Mouse (Mus musculus) neural tube, embryonic 15.5 days (tissue): ENCODE measurements at regions not wholly inside any gene's neighbourhood (a gene's known extent, or its start where the extent isn't known, plus 50 kb on each side); places are given as distances from the start of the nearest gene placed in this dataset.
A peak's percentile ranks its signal among the peaks of the same experiment; 100 is the strongest.

Source experiments
- ATAC-seq: fragments of 200-750 bp; cut with Nextera tagmentation; 2 replicates; pipeline ENCODE4 v1.8.0; 2017; ENCODE audit warnings: mild to moderate bottlenecking, moderate TSS enrichment, moderate library complexity; ENCODE audit not compliant: low FRiP score
- H3K27ac ChIP-seq: fragments of 300-500 bp; sonication (generic); replicated peaks from 2 replicates; pipeline ENCODE4 v1.5.1; 2015; ENCODE audit warnings: mild to moderate bottlenecking, inconsistent platforms
- H3K27me3 ChIP-seq: fragments of 300-500 bp; sonication (generic); replicated peaks from 2 replicates; pipeline ENCODE4 v1.6.1; 2015; ENCODE audit warnings: inconsistent platforms
- H3K36me3 ChIP-seq: fragments of 300-500 bp; sonication (generic); 2 replicates; pipeline ENCODE4 v1.6.1; 2015; ENCODE audit warnings: inconsistent platforms
- H3K4me1 ChIP-seq: fragments of 300-500 bp; sonication (generic); 2 replicates; pipeline ENCODE4 v1.6.1; 2015; ENCODE audit warnings: inconsistent platforms
- H3K4me2 ChIP-seq: fragments of 300-500 bp; sonication (generic); 2 replicates; pipeline ENCODE4 v1.6.1; 2015; ENCODE audit warnings: inconsistent platforms, mild to moderate bottlenecking, moderate library complexity
- H3K4me3 ChIP-seq: fragments of 300-500 bp; sonication (generic); replicated peaks from 2 replicates; pipeline ENCODE4 v1.5.1; 2015; ENCODE audit warnings: mild to moderate bottlenecking, inconsistent platforms
- H3K9ac ChIP-seq: fragments of 300-500 bp; sonication (generic); replicated peaks from 2 replicates; pipeline ENCODE4 v1.6.1; 2015; ENCODE audit warnings: mild to moderate bottlenecking, inconsistent platforms
- H3K9me3 ChIP-seq: fragments of 300-500 bp; sonication (generic); replicated peaks from 2 replicates; pipeline ENCODE4 v1.6.1; 2016; ENCODE audit warnings: inconsistent platforms
- WGBS: fragments of 180-500 bp; shearing (Covaris S2); methylation state at CpG from one replicate; pipeline ENCODE4 v1.1.7; 2015; ENCODE audit warnings: mixed read lengths; 5-methylcytosine and 5-hydroxymethylcytosine counted together

DNA sequence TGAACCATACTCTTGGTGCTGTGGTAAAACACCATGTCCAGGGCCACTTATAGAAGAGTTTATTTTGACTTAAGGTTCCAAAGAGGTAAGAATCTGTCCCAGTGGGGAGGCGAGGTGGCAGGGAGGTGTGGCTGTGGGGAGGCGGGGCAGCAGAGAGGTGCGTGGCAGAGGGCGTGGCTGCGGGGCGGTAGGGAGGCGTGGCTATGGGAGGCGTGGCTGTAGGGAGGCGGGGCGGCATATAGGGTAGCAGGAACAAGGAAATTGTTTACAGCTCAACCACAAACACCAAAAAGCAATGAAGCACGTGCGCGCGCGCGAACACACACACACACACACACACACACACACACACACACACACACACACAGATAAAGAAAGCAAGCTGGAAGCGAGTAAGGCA is 62.0 kb upstream of the Ccdc60 start:
- H3K27me3 ChIP-seq: no peaks in the 10 kb centered on the region
- no peaks in the 10 kb centered on the region for H3K4me1 ChIP-seq
- WGBS: 60% methylated on average over 17 of the region's 17 CpGs
- H3K27ac ChIP-seq: no peak overlapping the region
- H3K4me3 ChIP-seq: no peak overlapping the region
- no peak for ATAC-seq
- H3K36me3 ChIP-seq: no peaks in the 10 kb centered on the region
- no peaks in the 10 kb centered on the region for H3K9me3 ChIP-seq
- no peak overlapping the region for H3K4me2 ChIP-seq
- H3K9ac ChIP-seq: no peak overlapping the region

DNA sequence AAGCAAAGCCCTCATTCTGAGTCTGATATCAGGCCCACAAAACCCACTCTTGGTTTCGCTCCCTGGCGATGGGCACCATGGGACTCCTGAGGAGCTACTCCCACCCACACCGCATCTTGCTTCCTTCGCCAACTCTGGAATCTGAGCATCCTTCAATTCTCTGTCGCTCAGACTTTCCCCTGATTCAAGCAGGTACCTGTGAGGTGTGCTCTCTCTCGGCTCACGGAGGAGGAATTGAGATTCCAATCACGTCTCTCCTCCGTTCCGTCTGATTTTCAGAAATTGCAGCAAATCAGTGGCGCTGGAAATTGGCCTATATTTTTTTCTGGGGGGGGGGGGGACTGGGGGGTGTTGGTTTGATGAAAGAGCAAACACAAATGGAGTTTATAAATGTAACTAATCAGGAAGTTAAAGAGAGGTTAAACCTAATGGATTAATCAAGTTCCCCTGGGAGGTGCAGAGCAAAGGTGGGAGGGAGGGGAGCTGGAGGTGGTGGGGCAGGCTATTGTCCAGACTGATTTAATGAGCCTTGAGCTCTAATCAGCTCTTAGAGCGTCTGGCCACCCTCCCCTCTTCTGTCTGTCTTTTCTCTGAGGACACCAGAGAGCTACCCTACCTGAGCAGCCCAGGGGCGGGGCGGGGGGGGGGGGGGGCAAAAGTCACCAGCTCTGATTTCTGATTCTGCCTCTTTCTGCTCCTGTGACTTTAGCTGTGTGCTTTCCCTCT is 53.6 kb upstream of the Ccdc60 start:
- H3K27ac ChIP-seq: no peak overlapping the region
- no peak overlapping the region for H3K4me3 ChIP-seq
- peaks cover 14% of the 10 kb centered on the region; the same call in 1 of the 2 replicates for H3K4me1 ChIP-seq
- H3K27me3 ChIP-seq: no peaks in the 10 kb centered on the region
- 17% methylated on average over 13 of the region's 14 CpGs for WGBS
- H3K4me2 ChIP-seq: peak overlapping the region; percentile 19; the same call in 1 of the 2 replicates
- no peak for ATAC-seq
- H3K9me3 ChIP-seq: no peaks in the 10 kb centered on the region
- no peaks in the 10 kb centered on the region for H3K36me3 ChIP-seq
- 0 out of 2 replicates have a peak overlapping the region, but pooled peaks have one; percentile 20 for H3K9ac ChIP-seq

DNA sequence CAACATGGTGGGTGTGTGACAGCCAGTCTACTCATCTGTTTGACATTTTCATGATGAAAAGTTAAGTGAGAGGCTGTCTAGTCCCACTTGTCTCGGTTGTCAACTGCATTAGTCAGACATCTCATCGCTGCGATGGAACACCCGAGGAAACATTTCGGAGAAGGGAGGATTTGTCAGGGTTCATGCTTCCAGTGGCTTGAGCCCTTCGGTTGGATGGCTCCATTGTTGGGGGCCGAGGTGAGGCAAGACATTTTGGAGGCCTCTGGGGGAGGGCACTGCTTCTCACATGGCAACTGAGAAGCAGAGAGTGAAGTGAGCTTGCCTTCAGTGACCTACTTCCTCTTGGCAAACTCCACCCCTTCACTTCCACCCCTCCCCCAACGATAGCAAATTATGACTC is 50.7 kb upstream of the Ccdc60 start:
- H3K9me3 ChIP-seq: no peaks in the 10 kb centered on the region
- no peak for ATAC-seq
- H3K27me3 ChIP-seq: no peaks in the 10 kb centered on the region
- H3K36me3 ChIP-seq: no peaks in the 10 kb centered on the region
- H3K4me1 ChIP-seq: peaks cover 19% of the 10 kb centered on the region
- H3K4me3 ChIP-seq: no peak overlapping the region
- H3K4me2 ChIP-seq: no peak overlapping the region
- no peak overlapping the region for H3K9ac ChIP-seq
- no peak overlapping the region for H3K27ac ChIP-seq
- WGBS: 82% methylated on average over 8 of the region's 8 CpGs
